Mouse (Mus musculus): ENCODE results near the gene Disc1. TPM values are rescaled to one million over a fixed set of nuclear protein-coding genes. Genes with fewer than 3 reads are reported as not detected.

Gene Disc1
- polyA plus RNA-seq, 1 experiment from 2014 or later: 2.2 TPM

DNA sequence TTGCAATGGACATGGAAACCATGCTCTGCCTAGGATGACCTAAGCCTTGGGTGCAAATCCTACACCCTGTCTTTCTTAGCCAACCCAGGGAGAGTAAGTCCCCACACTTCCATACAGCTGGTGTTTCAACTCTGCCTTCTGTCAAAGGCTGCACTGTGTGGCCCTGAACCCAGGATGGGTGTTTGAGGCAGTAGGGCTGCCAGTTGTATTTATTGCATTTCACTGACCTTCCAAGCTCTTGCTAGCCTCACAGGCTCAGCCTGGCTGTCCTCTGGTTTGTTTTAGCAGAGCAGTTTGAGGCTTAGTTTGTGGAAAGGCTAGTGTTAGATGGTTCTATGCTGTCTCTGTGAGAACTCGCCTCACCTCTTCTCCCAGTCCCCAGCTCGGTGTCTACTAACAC lies 20.6 kb downstream of the Disc1 start:
- H3K4me3 ChIP-seq (ENCODE audit: low read length): no peak overlapping the region
- 82% methylated on average over 2 of the region's 2 CpGs for WGBS
- H3K4me1 ChIP-seq (ENCODE audit: control insufficient read depth, insufficient read depth, low read length): no peaks in the 10 kb centered on the region
- H3K4me2 ChIP-seq (replicated peaks; ENCODE audit: low read depth, low read length): no peak overlapping the region
- no peak overlapping the region for H3K9ac ChIP-seq (ENCODE audit: low read depth, low read length)
- H3K9me3 ChIP-seq (ENCODE audit: control insufficient read depth, low read length): no peaks in the 10 kb centered on the region
- H3K36me3 ChIP-seq (ENCODE audit: control insufficient read depth, insufficient read depth, low read length): no peaks in the 10 kb centered on the region
- H3K27me3 ChIP-seq (ENCODE audit: control insufficient read depth, insufficient read depth, low read length): no peaks in the 10 kb centered on the region
- no peak for ATAC-seq (ENCODE audit: low FRiP score, low TSS enrichment)
- no peak overlapping the region for H3K27ac ChIP-seq (ENCODE audit: low read depth, low read length)

- Histone ChIP-seq H3K27me3 (ENCODE audit: control insufficient read depth, insufficient read depth, low read length) (no peaks in the 10 kb centered on the region), H3K4me2 (replicated peaks; ENCODE audit: low read depth, low read length) (no peak overlapping the region), H3K4me3 (ENCODE audit: low read length) (no peak overlapping the region), H3K4me1 (ENCODE audit: control insufficient read depth, insufficient read depth, low read length) (no peaks in the 10 kb centered on the region), H3K9me3 (ENCODE audit: control insufficient read depth, low read length) (no peaks in the 10 kb centered on the region), H3K27ac (ENCODE audit: low read depth, low read length) (no peak overlapping the region), H3K9ac (ENCODE audit: low read depth, low read length) (no peak overlapping the region), H3K36me3 (ENCODE audit: control insufficient read depth, insufficient read depth, low read length) (no peaks in the 10 kb centered on the region)
- 72% methylated on average over 4 of the region's 4 CpGs for WGBS
- ATAC-seq (ENCODE audit: low FRiP score, low TSS enrichment): no peak
Observed at GRCm38 (mm10) chr8:125075389-125075788, 21.4 kb downstream of the Disc1 start.

DNA sequence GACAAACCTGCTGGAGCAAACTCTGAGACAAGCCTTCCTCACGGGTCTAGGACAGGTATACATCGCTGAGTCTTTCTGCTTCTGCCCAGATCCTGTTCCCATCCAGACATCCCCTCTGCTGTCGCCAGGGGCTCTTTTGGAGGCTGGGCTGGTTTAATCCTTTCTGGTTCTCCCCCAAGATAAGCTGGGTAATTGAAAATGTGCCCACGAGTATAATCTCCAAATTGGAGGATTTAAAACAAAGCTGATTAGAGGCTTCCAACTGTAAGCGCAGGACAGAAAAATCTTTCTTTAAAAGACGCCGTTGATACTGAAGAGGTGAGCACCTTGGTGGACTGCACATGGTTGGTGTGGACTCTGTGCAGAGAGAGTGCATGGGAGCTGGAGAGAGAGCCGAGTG lies 23.3 kb downstream of the Disc1 start:
- Histone ChIP-seq H3K4me2 (replicated peaks; ENCODE audit: low read depth, low read length) (no peak overlapping the region), H3K27ac (ENCODE audit: low read depth, low read length) (no peak overlapping the region), H3K27me3 (ENCODE audit: control insufficient read depth, insufficient read depth, low read length) (no peaks in the 10 kb centered on the region), H3K9ac (ENCODE audit: low read depth, low read length) (no peak overlapping the region), H3K4me1 (ENCODE audit: control insufficient read depth, insufficient read depth, low read length) (no peaks in the 10 kb centered on the region), H3K36me3 (ENCODE audit: control insufficient read depth, insufficient read depth, low read length) (no peaks in the 10 kb centered on the region), H3K9me3 (ENCODE audit: control insufficient read depth, low read length) (no peaks in the 10 kb centered on the region), H3K4me3 (ENCODE audit: low read length) (no peak overlapping the region)
- no peak for ATAC-seq (ENCODE audit: low FRiP score, low TSS enrichment)
- WGBS: 86% methylated on average over 8 of the region's 8 CpGs

DNA sequence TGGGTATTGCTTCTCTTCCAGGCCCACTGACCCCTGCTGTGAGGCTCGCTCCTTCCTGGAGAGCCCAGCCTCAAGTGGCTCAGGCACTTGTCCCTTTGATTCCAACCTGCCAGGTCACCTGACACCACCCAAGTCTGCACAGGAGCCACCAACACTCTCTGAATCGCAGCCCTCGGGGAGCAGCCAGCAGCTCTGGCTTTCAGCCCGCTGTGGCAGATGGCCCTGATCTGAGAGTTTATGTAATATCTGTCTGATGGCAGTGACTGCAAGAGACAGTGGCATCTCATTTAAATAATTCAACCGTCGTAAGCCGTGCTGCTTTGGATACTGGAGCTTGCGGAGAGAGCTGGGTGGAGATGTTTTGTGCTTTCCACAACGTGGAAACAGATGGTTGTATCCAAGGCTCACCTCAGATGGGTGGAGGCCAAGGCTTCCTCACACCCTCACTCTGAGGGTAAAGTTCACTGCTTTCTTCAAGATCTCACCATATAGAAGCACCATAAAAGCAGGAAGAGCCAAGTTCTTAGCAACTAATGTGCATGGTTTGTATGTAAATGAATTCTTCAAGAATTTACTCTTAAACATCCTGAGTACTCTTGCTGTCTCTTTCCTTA lies 24.9 kb downstream of the Disc1 start:
- ATAC-seq (ENCODE audit: low FRiP score, low TSS enrichment): peak; percentile 26; the same call in 1 of the 2 replicates
- peaks cover 7% of the 10 kb centered on the region; the same call in 1 of the 2 replicates for H3K4me1 ChIP-seq (ENCODE audit: control insufficient read depth, insufficient read depth, low read length)
- H3K27ac ChIP-seq (ENCODE audit: low read depth, low read length): no peak overlapping the region
- H3K9me3 ChIP-seq (ENCODE audit: control insufficient read depth, low read length): no peaks in the 10 kb centered on the region
- no peaks in the 10 kb centered on the region for H3K27me3 ChIP-seq (ENCODE audit: control insufficient read depth, insufficient read depth, low read length)
- WGBS: 54% methylated on average over 9 of the region's 9 CpGs
- no peak overlapping the region for H3K4me3 ChIP-seq (ENCODE audit: low read length)
- no peak overlapping the region for H3K4me2 ChIP-seq (replicated peaks; ENCODE audit: low read depth, low read length)
- H3K36me3 ChIP-seq (ENCODE audit: control insufficient read depth, insufficient read depth, low read length): no peaks in the 10 kb centered on the region
- H3K9ac ChIP-seq (ENCODE audit: low read depth, low read length): no peak overlapping the region

GRCm38 (mm10) chr8:125080388-125081344 lies 26.7 kb downstream of the Disc1 start:
- 83% methylated on average over 19 of the region's 19 CpGs for WGBS
- H3K9me3 ChIP-seq (ENCODE audit: control insufficient read depth, low read length): 0 out of 2 replicates have a peak, but pooled peaks cover 3% of the 10 kb centered on the region

GRCm38 (mm10) chr8:125083746-125084145 lies 29.8 kb downstream of the Disc1 start:
- ATAC-seq (ENCODE audit: low FRiP score, low TSS enrichment): no peak
- H3K36me3 ChIP-seq (ENCODE audit: control insufficient read depth, insufficient read depth, low read length): no peaks in the 10 kb centered on the region
- H3K4me1 ChIP-seq (ENCODE audit: control insufficient read depth, insufficient read depth, low read length): peaks cover 12% of the 10 kb centered on the region
- H3K4me3 ChIP-seq (ENCODE audit: low read length): no peak overlapping the region
- peak overlapping the region; percentile 88 for H3K27ac ChIP-seq (ENCODE audit: low read depth, low read length)
- H3K9me3 ChIP-seq (ENCODE audit: control insufficient read depth, low read length): 0 out of 2 replicates have a peak, but pooled peaks cover 3% of the 10 kb centered on the region
- H3K4me2 ChIP-seq (replicated peaks; ENCODE audit: low read depth, low read length): no peak overlapping the region
- H3K27me3 ChIP-seq (ENCODE audit: control insufficient read depth, insufficient read depth, low read length): no peaks in the 10 kb centered on the region
- H3K9ac ChIP-seq (ENCODE audit: low read depth, low read length): no peak overlapping the region
- 21% methylated on average over 4 of the region's 4 CpGs for WGBS

More at GRCm38 (mm10) chr8:125080388-125081344, 26.7 kb downstream of the Disc1 start:
- Histone ChIP-seq H3K4me1 (ENCODE audit: control insufficient read depth, insufficient read depth, low read length) (peaks cover 12% of the 10 kb centered on the region), H3K27ac (ENCODE audit: low read depth, low read length) (no peak overlapping the region), H3K36me3 (ENCODE audit: control insufficient read depth, insufficient read depth, low read length) (no peaks in the 10 kb centered on the region), H3K27me3 (ENCODE audit: control insufficient read depth, insufficient read depth, low read length) (no peaks in the 10 kb centered on the region), H3K4me3 (ENCODE audit: low read length) (no peak overlapping the region), H3K4me2 (replicated peaks; ENCODE audit: low read depth, low read length) (no peak overlapping the region), H3K9ac (ENCODE audit: low read depth, low read length) (no peak overlapping the region)
- ATAC-seq (ENCODE audit: low FRiP score, low TSS enrichment): no peak

- no peak overlapping the region for H3K9ac ChIP-seq (ENCODE audit: low read depth, low read length)
- no peaks in the 10 kb centered on the region for H3K36me3 ChIP-seq (ENCODE audit: control insufficient read depth, insufficient read depth, low read length)
- H3K4me3 ChIP-seq (ENCODE audit: low read length): no peak overlapping the region
- 89% methylated on average over 7 of the region's 7 CpGs for WGBS
- peaks cover 12% of the 10 kb centered on the region for H3K4me1 ChIP-seq (ENCODE audit: control insufficient read depth, insufficient read depth, low read length)
- H3K4me2 ChIP-seq (replicated peaks; ENCODE audit: low read depth, low read length): no peak overlapping the region
- 0 out of 2 replicates have a peak, but pooled peaks cover 3% of the 10 kb centered on the region for H3K9me3 ChIP-seq (ENCODE audit: control insufficient read depth, low read length)
- ATAC-seq (ENCODE audit: low FRiP score, low TSS enrichment): no peak
- H3K27ac ChIP-seq (ENCODE audit: low read depth, low read length): peak overlapping the region; percentile 88; the same call in 1 of the 2 replicates
- no peaks in the 10 kb centered on the region for H3K27me3 ChIP-seq (ENCODE audit: control insufficient read depth, insufficient read depth, low read length)
Observed at GRCm38 (mm10) chr8:125084523-125084922, 30.5 kb downstream of the Disc1 start.

DNA sequence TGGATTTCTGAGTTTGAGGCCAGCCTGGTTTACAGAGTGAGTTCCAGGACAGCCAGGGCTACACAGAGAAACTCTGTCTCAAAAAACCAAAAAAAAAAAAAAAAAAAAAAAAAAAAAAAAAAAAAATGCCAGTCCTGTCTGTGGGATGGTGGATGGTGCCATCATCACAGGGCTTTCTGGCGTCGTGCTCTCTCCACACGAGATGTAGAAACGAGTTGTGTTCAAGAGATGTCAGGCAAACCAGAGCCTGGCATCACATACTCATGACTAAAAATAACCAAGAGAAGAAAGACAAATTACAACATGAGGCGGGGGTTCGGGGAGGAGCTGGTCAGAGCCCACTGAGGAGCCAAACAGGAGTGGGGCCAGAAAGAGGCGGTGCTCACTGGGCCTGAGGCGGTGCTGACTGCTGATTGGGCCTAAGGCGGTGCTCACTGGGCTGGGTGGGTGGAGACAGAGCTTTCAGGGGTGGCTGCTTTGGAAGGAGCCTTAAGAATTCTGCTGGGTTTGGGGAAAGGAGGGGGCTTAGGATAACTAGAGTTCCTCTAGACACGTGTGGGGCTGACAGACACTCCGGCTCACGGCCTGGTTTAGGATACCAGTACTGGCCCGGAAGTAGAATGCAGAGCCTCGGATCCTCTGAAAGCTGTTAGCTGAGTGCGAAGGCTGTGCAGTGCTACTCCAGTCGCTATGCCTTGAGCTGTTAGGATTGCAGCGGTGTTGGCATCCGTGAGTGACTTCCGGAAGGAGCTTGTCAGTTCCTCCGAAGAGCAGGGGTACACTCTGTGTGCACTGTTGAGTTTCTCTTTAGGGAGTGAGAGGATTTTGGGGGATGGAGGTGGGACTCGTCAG lies 37.1 kb downstream of the Disc1 start:
- H3K36me3 ChIP-seq (ENCODE audit: control insufficient read depth, insufficient read depth, low read length): no peaks in the 10 kb centered on the region
- 72% methylated on average over 21 of the region's 21 CpGs for WGBS
- no peak overlapping the region for H3K27ac ChIP-seq (ENCODE audit: low read depth, low read length)
- no peaks in the 10 kb centered on the region for H3K9me3 ChIP-seq (ENCODE audit: control insufficient read depth, low read length)
- peak; percentile 76 for ATAC-seq (ENCODE audit: low FRiP score, low TSS enrichment)
- no peak overlapping the region for H3K4me3 ChIP-seq (ENCODE audit: low read length)
- H3K4me2 ChIP-seq (replicated peaks; ENCODE audit: low read depth, low read length): no peak overlapping the region
- no peaks in the 10 kb centered on the region for H3K4me1 ChIP-seq (ENCODE audit: control insufficient read depth, insufficient read depth, low read length)
- H3K27me3 ChIP-seq (ENCODE audit: control insufficient read depth, insufficient read depth, low read length): no peaks in the 10 kb centered on the region
- H3K9ac ChIP-seq (ENCODE audit: low read depth, low read length): no peak overlapping the region

Data from kidney, embryonic 14.5 days (tissue).